Mouse (Mus musculus) layer of hippocampus, adult 18-20 months (tissue): ENCODE results near the gene Gadd45gip1. TPM values are rescaled to one million over a fixed set of nuclear protein-coding genes. Genes with fewer than 3 reads are reported as not detected.
"Not testable (repeated sequence)": the region's sequence is repeated elsewhere in the genome, so short reads cannot be mapped to it uniquely, and the experiment has no call there.

Source experiments
- DNase-seq, 2 experiments: peaks; one replicate each; pipeline ENCODE4 v3.0.0; 2022; ENCODE audit warnings: low spot score in 2 of 2
- total RNA-seq, 2 experiments: library from RNA; stranded (reverse); gene quantifications; 2 replicates each; pipeline ENCODE4 v1.2.3; 2021

The Gadd45gip1 gene
- total RNA-seq, 2 experiments from 2014 or later = 27.3 to 27.4 TPM

- no peak for DNase-seq
These were observed 5.7 kb upstream of the Gadd45gip1 start for GRCm38 (mm10) chr8:84825636-84826035.

GRCm38 (mm10) chr8:84826518-84826917 lies 4.8 kb upstream of the Gadd45gip1 start:
- not testable (repeated sequence) for DNase-seq

DNA sequence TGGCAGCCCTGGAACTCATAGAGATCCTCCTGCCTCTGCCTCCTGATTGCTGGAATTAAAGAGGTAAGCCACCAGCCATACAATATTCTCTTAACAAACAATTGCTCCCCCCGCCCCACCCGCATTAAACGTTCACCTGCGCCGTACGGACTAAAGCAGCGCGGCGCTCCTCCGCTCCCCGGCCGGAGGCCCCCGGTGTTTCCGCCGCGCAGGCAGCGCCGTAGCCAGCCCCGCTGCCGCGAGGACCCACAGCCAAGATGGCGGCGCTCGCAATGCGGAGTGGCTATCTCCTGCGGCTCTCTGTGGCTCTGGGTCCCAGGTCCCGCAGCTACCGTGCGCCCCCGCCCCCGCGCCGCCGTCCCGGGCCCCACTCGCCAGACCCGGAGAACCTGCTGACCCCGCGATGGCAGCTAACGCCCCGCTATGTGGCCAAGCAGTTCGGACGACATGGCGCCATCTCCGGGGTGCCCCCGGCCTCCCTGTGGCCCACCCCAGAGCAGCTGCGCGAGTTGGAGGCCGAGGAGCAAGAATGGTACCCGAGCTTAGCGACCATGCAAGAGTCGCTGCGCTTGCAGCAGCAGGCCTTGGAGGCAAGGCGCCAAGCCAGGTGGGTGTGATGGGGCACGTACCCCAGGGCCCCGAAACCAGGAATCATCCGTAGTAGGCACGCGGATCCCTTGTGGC lies 854 bp downstream of the Gadd45gip1 start:
- DNase-seq = peak; percentile 45 to 81

GRCm38 (mm10) chr8:84832759-84833742 lies 1.7 kb downstream of the Gadd45gip1 start:
- DNase-seq = no peak

DNA sequence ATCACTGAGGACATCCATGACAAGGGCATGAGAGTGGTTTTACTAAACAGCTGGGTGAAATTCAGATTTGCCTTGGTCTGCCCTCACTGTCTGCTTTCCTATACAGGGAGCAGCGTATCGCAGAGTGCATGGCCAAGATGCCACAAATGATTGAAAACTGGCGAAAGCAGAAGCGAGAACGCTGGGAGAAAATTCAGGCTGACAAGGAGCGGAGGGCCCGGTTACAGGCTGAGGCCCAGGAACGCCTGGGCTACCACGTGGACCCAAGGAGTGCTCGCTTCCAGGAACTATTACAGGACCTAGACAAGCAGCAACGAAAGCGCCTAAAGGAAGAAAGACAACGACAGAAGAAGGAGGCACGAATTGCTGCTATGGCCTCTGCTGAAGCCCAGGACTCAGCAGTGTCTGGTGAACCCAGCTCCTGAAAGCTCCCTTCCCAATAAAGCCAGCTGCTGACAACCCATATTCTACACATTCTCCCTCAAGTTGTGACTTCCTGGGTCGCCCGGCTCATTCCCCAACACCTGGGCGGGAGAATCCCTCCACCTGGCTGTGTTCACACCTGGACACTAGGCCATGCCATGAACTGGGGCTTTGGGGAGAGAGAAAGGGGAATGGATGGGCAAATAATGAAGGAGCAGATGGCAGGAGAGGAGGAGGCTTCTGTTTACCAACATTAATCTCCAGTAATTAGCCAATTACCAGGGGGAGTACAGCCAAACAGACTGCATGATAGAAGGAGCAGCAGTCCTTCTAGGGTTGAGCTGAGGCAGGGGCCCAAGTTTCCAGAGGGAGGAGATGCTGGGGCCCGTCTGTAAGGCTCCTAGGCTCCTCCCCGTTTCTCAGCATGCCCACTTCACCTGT lies 2.9 kb downstream of the Gadd45gip1 start:
- DNase-seq = peak in 1 of 2 experiments; percentile 30

DNA sequence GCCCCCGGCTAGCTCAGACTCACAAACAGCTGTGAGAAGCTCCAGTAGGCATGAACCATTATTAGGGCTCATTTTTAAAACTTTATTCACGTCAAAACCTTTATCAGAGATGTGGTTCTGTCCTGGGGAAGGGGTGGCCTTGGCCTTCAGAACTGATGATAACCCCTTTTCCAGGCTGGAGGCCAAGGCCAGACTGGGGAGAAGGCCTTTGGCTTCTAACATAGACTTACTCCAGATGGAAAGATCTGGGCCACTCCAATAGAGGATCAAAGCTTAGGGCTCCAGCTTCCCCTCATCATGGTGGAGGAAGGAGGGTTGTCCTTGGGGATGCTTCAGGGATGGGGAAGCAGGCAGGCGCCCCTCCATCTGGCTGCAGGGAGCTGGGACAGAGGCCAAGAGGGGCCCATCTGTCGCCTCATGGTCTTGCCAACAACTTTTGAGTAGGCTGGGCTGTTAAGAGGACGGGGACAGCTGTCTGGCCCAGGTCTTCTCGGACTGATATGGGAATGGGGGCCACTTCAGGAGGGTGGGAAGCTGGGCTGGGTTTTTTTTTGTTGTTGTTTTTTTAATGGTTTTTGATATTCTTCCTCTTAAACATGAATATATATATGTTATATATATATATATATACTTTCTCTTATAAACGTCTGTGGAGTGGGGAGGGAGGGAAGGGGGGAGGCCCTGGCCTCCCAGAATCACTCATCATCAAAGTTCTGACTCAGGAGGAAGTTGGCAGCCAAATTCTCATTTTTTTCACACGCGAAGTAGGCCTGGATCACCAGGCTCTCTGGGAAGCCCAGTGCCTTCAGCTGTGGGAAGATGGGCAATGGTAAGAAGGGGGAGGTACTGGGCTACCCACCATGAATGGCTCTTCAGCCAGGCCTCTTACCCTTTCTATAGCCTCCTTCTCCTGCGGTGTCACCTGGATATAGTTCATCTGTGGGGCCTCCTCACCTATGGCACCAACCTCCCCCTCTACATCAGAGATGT lies 3.8 kb downstream of the Gadd45gip1 start:
- DNase-seq = peak; percentile 87 to 93

DNA sequence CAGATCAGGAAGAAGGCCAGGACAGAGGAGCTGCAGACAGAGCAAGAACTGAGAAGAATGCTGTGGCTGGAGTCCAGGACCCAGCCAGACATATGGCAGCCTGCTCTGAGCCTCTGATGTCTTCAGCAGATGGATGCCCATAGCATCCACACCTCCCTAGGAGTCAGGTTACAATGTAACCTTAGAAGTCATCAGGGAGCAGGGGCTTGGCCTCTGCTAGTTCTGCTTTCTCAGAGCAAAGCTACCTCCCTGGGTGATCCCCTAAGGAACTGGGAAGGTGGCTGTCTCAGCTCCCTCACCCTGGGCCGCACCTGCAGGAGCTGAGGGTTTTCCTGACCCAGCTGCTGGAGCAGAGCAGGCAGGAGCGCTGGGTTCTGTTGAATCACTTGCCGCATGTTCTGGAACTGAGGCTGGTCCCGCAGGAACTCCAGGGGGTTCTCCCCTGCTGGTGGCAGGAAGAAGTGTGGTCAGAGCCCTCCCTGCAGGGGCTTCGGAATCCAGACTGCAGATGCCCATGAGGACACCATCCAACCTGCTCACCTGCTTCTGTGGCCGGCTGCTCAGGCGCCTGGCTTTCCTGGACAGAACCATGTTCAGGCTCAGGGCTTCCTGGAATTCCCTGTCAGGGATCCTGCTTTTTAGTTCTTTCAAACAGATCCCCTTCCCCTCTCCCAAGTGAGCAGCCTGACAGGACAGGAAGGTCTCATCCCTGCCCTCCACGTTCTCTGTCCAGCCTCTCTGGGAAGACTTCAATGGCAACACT lies 6.0 kb downstream of the Gadd45gip1 start:
- DNase-seq = no peak

GRCm38 (mm10) chr8:84837912-84838470 lies 6.7 kb downstream of the Gadd45gip1 start:
- no peak for DNase-seq

GRCm38 (mm10) chr8:84838513-84838912 lies 7.2 kb downstream of the Gadd45gip1 start:
- DNase-seq = no peak

GRCm38 (mm10) chr8:84839411-84839810 lies 8.1 kb downstream of the Gadd45gip1 start:
- DNase-seq = no peak

- no peak for DNase-seq
These were observed 8.5 kb downstream of the Gadd45gip1 start for GRCm38 (mm10) chr8:84839875-84840247.

GRCm38 (mm10) chr8:84840248-84840999 lies 9.1 kb downstream of the Gadd45gip1 start, which contains the start of gene Rad23a:
Gene Rad23a (minus strand): TSS chr8:84840665.
- DNase-seq = peak; percentile 93 to 95

DNA sequence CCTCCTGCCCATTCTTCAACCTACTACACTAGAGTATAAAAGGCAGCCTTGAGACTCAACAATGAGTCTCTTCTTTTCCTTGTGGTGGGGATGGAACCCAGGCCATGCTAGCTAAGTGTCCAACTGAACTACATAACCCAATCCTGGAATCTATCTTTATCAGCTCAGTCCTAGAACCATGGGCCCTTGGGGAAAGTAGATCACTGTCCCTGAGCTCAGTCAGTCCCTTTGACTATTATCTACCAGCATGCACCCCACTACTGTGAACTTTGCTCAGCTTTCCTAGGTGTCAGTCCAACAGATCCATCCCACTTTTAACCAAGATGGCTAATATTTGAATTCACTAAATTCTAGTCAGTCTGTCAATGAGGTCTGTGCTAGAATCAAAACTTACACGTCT lies 10.2 kb downstream of the Gadd45gip1 start:
- no peak for DNase-seq

DNA sequence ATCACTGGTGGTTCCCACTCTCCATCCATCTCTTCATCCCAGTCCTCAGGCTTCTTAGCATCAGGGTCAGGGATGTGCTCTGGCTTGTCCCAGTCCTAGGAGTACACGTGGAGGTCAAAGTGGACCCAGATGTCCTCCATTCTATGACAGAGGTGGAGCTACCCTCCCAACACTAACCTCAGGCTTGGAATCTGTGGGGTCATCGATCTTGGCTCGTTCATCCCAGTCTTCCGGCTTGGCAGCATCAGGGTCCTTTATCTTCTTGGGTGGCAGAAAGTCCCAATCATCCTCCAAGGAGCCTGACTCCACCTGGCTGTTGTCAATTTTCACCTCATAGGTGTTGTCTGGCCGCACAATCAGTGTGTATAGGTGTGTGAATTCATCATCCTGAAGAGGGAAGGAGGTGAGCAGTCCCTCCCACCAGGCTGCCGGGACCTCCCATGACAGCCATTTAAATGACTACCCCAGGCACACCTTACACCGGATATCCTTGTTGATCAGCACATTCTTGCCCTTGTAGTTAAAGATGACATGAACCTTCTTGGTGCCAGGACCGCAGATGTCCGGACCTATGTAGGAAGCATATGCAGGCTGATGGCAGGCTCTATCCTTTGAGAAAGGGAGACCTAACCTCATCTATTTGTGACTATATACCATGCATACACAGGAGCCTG lies 13.2 kb downstream of the Gadd45gip1 start:
- DNase-seq = no peak

GRCm38 (mm10) chr8:84845355-84846093 lies 14.2 kb downstream of the Gadd45gip1 start:
- no peak for DNase-seq

- DNase-seq = peak; percentile 37 to 50
These were observed 14.9 kb downstream of the Gadd45gip1 start for GRCm38 (mm10) chr8:84846094-84846721.
